In genomic region chr19:3708078-3709012, GRCm38 (mm10) we compare ENCODE assay signal across 8 mouse cellular contexts. TPM values are rescaled to one million over a fixed set of nuclear protein-coding genes. Genes with fewer than 3 reads are reported as not detected.
DNase-seq lines count a peak whose midpoint lies in the region; ATAC-seq lines count a peak whose summit lies in the region.

Gene 1810055G02Rik (plus strand): TSS chr19:3708293.

- H3K9ac ChIP-seq in lung, embryonic 16.5 days (ENCODE audit: low read length), result peak within 1 kb of the TSS; percentile 91

- ATAC-seq in hematopoietic stem cell, adult 5-6 weeks (replicated peaks in 1 of 2; ENCODE audit: insufficient read depth in 1 of 2, low FRiP score in 2 of 2, low TSS enrichment in 1 of 2, low read depth in 1 of 2, poor library complexity in 2 of 2, severe bottlenecking in 2 of 2), result peak; percentile 98
- ATAC-seq in lung, embryonic 16.5 days (ENCODE audit: low read depth), result peak; percentile 98

- peaks cover 2% of the 10 kb centered on the region; the same call in 1 of the 2 replicates for H3K36me3 ChIP-seq in lung, embryonic 16.5 days (ENCODE audit: control insufficient read depth, insufficient read depth, low read length)

- no peaks in the 10 kb centered on the region for H3K9me3 ChIP-seq in lung, embryonic 16.5 days (ENCODE audit: control insufficient read depth, low read length)

- H3K27ac ChIP-seq in lung, embryonic 16.5 days (ENCODE audit: low read length), result peak within 1 kb of the TSS; percentile 83

- DNase-seq in MEL-GATA-1-ER (ENCODE audit: extremely low read depth, low read depth), result peak; percentile 94
- DNase-seq in cerebellum, adult 8-10 months, result peak; percentile 99
- DNase-seq in forelimb bud, embryonic 11.5 days (ENCODE audit: low read depth, low spot score), result peak; percentile 100
- DNase-seq in layer of hippocampus, adult 9-10 months (ENCODE audit: low spot score), result peak; percentile 96
- peak; percentile 96 for DNase-seq in ovary, postnatal 10 days (ENCODE audit: low spot score)
- DNase-seq in thymus, postnatal 10 days (ENCODE audit: low spot score in 2 of 2), result peak; percentile 90 to 95

- no peaks in the 10 kb centered on the region for H3K27me3 ChIP-seq in lung, embryonic 16.5 days (ENCODE audit: control insufficient read depth, insufficient read depth, low read depth, low read length)

- peaks cover 16% of the 10 kb centered on the region for H3K4me1 ChIP-seq in lung, embryonic 16.5 days (replicated peaks; ENCODE audit: control insufficient read depth, insufficient read depth, low read length)

- under 1% methylated on average over 61 of the region's 61 CpGs for WGBS in lung, embryonic 16.5 days

- H3K4me3 ChIP-seq in lung, embryonic 16.5 days (ENCODE audit: low read length), result peak within 1 kb of the TSS; percentile 97

- H3K4me2 ChIP-seq in lung, embryonic 16.5 days (ENCODE audit: low read depth, low read length), result peak within 1 kb of the TSS; percentile 72

RNA-seq across cellular contexts. Expression of gene 1810055G02Rik, which starts in this region (rescaled TPM):
- total RNA-seq in hematopoietic stem cell, adult 5-6 weeks (2017), result 4.6 and 6.1 TPM in 2 replicates
- 28.3 and 32.4 TPM in 2 replicates for polyA plus RNA-seq in lung, embryonic 16.5 days (2015; fragmentation: Nextera tagmentation; extraction: Ambion mirVana)

Comparison
In these comparisons a context has a peak if more than half of its experiments do, and no peak if none do; other contexts are left out.
1. Peak in every context shown above with its lines: DNase-seq, ATAC-seq, H3K4me3 ChIP-seq and H3K27ac ChIP-seq.